Comparison of ENCODE assay signal across 13 mouse cellular contexts in the genomic region with DNA sequence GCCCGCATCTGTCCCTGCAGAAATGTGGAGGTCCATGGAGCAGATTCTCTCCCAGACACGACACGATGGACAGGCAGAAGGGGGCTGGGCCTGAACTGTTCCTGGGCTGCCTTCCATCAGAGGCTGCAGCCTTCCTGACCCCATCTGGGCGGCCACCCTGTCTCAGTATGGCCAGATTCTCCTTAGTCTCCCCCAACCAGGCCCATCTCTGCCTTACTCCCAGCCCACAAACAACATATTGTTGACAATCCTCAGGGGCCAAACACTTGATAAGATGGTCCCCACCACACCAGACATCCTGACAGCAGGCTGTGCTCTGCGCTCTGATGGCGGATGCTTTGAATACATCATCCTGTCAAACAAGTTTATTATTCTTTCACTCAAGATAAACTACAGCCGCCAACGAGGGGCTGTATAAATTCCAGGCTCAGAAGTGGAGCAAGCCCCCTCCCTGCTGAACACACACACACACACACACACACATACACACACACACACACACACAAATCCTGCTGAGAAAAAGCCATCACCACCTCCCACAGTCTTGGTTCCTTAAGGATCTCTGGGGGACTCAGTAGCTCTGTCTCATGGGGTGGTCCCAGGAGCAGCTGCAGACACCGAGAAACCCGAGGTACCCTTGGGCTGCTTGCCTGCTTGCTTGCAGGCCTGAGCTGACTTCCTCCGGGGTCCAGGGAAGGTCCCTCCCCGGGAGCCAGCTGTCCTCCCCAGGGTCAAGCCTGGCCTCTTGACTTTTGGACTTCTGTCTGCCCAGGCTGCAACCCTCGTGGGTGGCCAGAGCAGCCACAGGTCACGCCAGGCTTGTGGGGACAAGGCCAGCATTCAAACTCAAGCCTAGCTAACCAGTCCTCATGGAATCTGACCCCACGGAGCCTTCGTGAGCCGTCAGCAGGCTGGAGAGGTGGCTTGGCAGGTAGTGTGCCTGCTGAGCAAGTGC.
DNase-seq lines count a peak whose midpoint lies in the region; ATAC-seq lines count a peak whose summit lies in the region.
"Had no signal": no experiment of that assay in that cellular context is flagged by ENCODE, and none has a peak within 500 bp of the region (broad histone marks: within the 10 kb centered on the region; RNA-seq: fewer than 3 reads in every experiment).

No protein-coding gene starts in this region.

- intact Hi-C loops in gastrocnemius, postnatal 14 days (cut with DNase I; ENCODE audit: low total_unique reads), result no loop called here

- H3K27ac ChIP-seq in intestine, embryonic 14.5 days (ENCODE audit: low read depth), result peak overlapping the region; percentile 38; the same call in 1 of the 2 replicates
- no peak overlapping the region; the same call in 1 of the 2 replicates for H3K27ac ChIP-seq in intestine, embryonic 15.5 days
- H3K27ac ChIP-seq: heart, adult 2 months; hindbrain, postnatal 0 days had no signal

- H3K4me3 ChIP-seq in intestine, embryonic 14.5 days (ENCODE audit: low read depth, low read length), result no peak overlapping the region
- H3K4me3 ChIP-seq in intestine, embryonic 15.5 days (replicated peaks), result no peak overlapping the region
- H3K4me3 ChIP-seq: forebrain, embryonic 10.5 days; heart, adult 2 months; myocyte had no signal

- H3K4me1 ChIP-seq in intestine, embryonic 14.5 days (replicated peaks; ENCODE audit: control insufficient read depth, insufficient read depth, low read length), result peaks cover 40% of the 10 kb centered on the region
- peaks cover 59% of the 10 kb centered on the region for H3K4me1 ChIP-seq in intestine, embryonic 15.5 days (replicated peaks)

- no peaks in the 10 kb centered on the region for H3K36me3 ChIP-seq in intestine, embryonic 14.5 days (ENCODE audit: control insufficient read depth, insufficient read depth, low read length)
- no peaks in the 10 kb centered on the region for H3K36me3 ChIP-seq in intestine, embryonic 15.5 days
- H3K36me3 ChIP-seq: forebrain, embryonic 10.5 days had no signal

- DNase-seq in intestine, embryonic 14.5 days (ENCODE audit: low spot score), result no peak
- DNase-seq in adipocyte (ENCODE audit: low spot score), result peak; percentile 36
- DNase-seq in gastrocnemius, postnatal 14 days, result peak; percentile 73
- peak; percentile 78 to 93 for DNase-seq in kidney, postnatal 25 days
- no peak for DNase-seq in layer of hippocampus, adult 9-10 months (ENCODE audit: low spot score)
- DNase-seq in thymus, postnatal 4 days, result no peak
- DNase-seq: lung, adult 18-20 months; right cerebral cortex, adult 18-20 months had no signal

- peaks cover 17% of the 10 kb centered on the region for H3K27me3 ChIP-seq in intestine, embryonic 14.5 days (replicated peaks; ENCODE audit: control insufficient read depth, insufficient read depth, low read length)
- H3K27me3 ChIP-seq in intestine, embryonic 15.5 days (replicated peaks), result 0 out of 2 replicates have a peak, but pooled peaks cover 3% of the 10 kb centered on the region

- H3K9ac ChIP-seq in intestine, embryonic 14.5 days (ENCODE audit: low read length), result no peak overlapping the region
- no peak overlapping the region for H3K9ac ChIP-seq in intestine, embryonic 15.5 days

- no peak overlapping the region for H3K4me2 ChIP-seq in intestine, embryonic 14.5 days (ENCODE audit: low read length)
- no peak overlapping the region for H3K4me2 ChIP-seq in intestine, embryonic 15.5 days (replicated peaks)

- ATAC-seq in intestine, embryonic 14.5 days (replicated peaks; ENCODE audit: low FRiP score, low TSS enrichment, low read depth), result 0 out of 2 replicates have a peak, but pooled peaks have one; percentile 12
- no peak for ATAC-seq in intestine, embryonic 15.5 days
- ATAC-seq: hindbrain, postnatal 0 days had no signal

- H3K9me3 ChIP-seq in intestine, embryonic 14.5 days (ENCODE audit: control insufficient read depth, low read length), result 0 out of 2 replicates have a peak, but pooled peaks cover 7% of the 10 kb centered on the region
- H3K9me3 ChIP-seq in intestine, embryonic 15.5 days, result no peaks in the 10 kb centered on the region

- 30% methylated on average over 17 of the region's 17 CpGs for WGBS in intestine, embryonic 14.5 days
- 40% methylated on average over 17 of the region's 17 CpGs for WGBS in intestine, embryonic 15.5 days

Comparison
In these comparisons a context has a peak if more than half of its experiments do, and no peak if none do; other contexts are left out.
1. DNase-seq: peak in adipocyte (single experiment), gastrocnemius, postnatal 14 days (single experiment) and kidney, postnatal 25 days (2 of 2); none in intestine, embryonic 14.5 days (single experiment), layer of hippocampus, adult 9-10 months (single experiment) and thymus, postnatal 4 days (single experiment).